In the genomic region with DNA sequence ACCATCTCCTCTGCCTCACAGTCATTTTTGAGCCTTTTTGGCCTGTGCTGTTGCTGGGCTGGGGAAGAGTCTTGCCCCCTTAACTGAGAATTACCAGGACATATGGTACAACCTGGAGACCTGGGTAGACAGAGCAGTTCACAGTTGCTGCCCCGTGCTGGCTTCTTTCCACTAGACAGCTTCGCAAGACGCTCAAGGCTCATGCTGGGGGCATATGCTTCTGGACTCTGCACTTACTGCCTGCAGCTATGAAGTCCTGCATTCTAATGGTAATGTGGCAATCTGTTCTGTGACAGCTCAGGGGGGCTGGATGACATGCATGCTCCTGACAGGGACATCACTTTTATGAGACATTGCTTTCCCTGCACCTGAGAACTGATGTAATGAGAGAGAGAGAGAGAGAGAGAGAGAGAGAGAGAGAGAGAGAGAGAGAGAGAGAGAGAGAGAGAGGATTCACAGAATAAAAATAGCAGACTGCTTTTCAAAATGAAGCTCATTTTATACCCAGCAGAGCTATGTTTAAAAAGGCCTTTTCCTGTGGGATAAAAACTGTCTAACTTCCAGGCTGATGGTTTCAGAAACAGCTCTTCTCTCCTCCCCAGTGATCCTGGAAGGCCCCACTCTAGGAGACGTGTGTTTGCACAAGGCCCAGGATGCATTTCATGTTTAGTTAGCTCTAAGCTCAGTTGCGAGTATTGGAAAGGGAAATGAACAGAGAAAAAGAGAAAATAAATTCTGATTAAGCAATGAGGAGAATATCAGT, we compare ENCODE assay signal across 13 mouse cellular contexts.
DNase-seq lines count a peak whose midpoint lies in the region; ATAC-seq and TF ChIP-seq lines count a peak whose summit lies in the region.
"Had no signal": no experiment of that assay in that cellular context is flagged by ENCODE, and none has a peak within 500 bp of the region (broad histone marks: within the 10 kb centered on the region; RNA-seq: fewer than 3 reads in every experiment).

No protein-coding gene starts in this region.

- no peak overlapping the region for H3K27ac ChIP-seq in cerebellum, adult 2 months (ENCODE audit: insufficient read depth, low read length)
- peak overlapping the region; percentile 8 for H3K27ac ChIP-seq in hindbrain, embryonic 11.5 days (ENCODE audit: low read depth, low read length)
- peak overlapping the region; percentile 44; the same call in 1 of the 2 replicates for H3K27ac ChIP-seq in midbrain, postnatal 0 days (ENCODE audit: low read depth, low read length)
- H3K27ac ChIP-seq: gastrocnemius, adult 2 months; limb, embryonic 12.5 days had no signal

- no peak overlapping the region for H3K4me2 ChIP-seq in hindbrain, embryonic 11.5 days (replicated peaks; ENCODE audit: low read depth, low read length)
- H3K4me2 ChIP-seq in midbrain, postnatal 0 days (ENCODE audit: low read depth, low read length, poor library complexity, severe bottlenecking), result no peak overlapping the region
- H3K4me2 ChIP-seq: limb, embryonic 12.5 days had no signal

- no peaks in the 10 kb centered on the region for H3K36me3 ChIP-seq in hindbrain, embryonic 11.5 days (ENCODE audit: control insufficient read depth, insufficient read depth, low read length)
- no peaks in the 10 kb centered on the region for H3K36me3 ChIP-seq in midbrain, postnatal 0 days (ENCODE audit: insufficient read depth, low read length)
- H3K36me3 ChIP-seq: limb, embryonic 12.5 days had no signal

- no peaks in the 10 kb centered on the region for H3K27me3 ChIP-seq in cerebellum, adult 2 months (ENCODE audit: control insufficient read depth, insufficient read depth, low read length)
- H3K27me3 ChIP-seq in hindbrain, embryonic 11.5 days (ENCODE audit: control insufficient read depth, insufficient read depth, low read length), result no peaks in the 10 kb centered on the region
- H3K27me3 ChIP-seq in midbrain, postnatal 0 days (ENCODE audit: insufficient read depth, low read length), result no peaks in the 10 kb centered on the region
- H3K27me3 ChIP-seq: limb, embryonic 12.5 days had no signal

- no peak for TF ChIP-seq CTCF in cerebellum, adult 2 months (IDR thresholded peaks at IDR 0.05; ENCODE audit: borderline replicate concordance, insufficient read depth, low read depth, low read length)
- no peak for TF ChIP-seq CTCF in midbrain, postnatal 0 days (IDR thresholded peaks at IDR 0.05)

- H3K4me3 ChIP-seq in cerebellum, adult 2 months (replicated peaks; ENCODE audit: insufficient read depth, low read depth, low read length), result no peak overlapping the region
- H3K4me3 ChIP-seq in hindbrain, embryonic 11.5 days (ENCODE audit: low read depth, low read length), result no peak overlapping the region
- no peak overlapping the region for H3K4me3 ChIP-seq in midbrain, postnatal 0 days (ENCODE audit: low read depth, low read length)
- H3K4me3 ChIP-seq: gastrocnemius, adult 2 months; limb, embryonic 12.5 days had no signal

- no peaks in the 10 kb centered on the region for H3K9me3 ChIP-seq in hindbrain, embryonic 11.5 days (ENCODE audit: control insufficient read depth, low read length)
- H3K9me3 ChIP-seq in midbrain, postnatal 0 days (ENCODE audit: low read length), result no peaks in the 10 kb centered on the region

- peaks cover 7% of the 10 kb centered on the region for H3K4me1 ChIP-seq in cerebellum, adult 2 months (ENCODE audit: control insufficient read depth, insufficient read depth, low read length)
- no peaks in the 10 kb centered on the region for H3K4me1 ChIP-seq in hindbrain, embryonic 11.5 days (replicated peaks; ENCODE audit: control insufficient read depth, insufficient read depth, low read length)
- peaks cover 4% of the 10 kb centered on the region; the same call in 1 of the 2 replicates for H3K4me1 ChIP-seq in midbrain, postnatal 0 days (ENCODE audit: insufficient read depth, low read length)
- H3K4me1 ChIP-seq: limb, embryonic 12.5 days had no signal

- 26% methylated on average over 5 of the region's 5 CpGs for WGBS in cerebellum, adult 2 months
- WGBS in hindbrain, embryonic 11.5 days, result 35% methylated on average over 5 of the region's 5 CpGs
- WGBS in midbrain, postnatal 0 days, result 22% methylated on average over 5 of the region's 5 CpGs

- ATAC-seq in hindbrain, embryonic 11.5 days (ENCODE audit: low FRiP score), result peak; percentile 60
- peak; percentile 58; the same call in 1 of the 2 replicates for ATAC-seq in midbrain, postnatal 0 days (ENCODE audit: low FRiP score)
- ATAC-seq in megakaryocyte-erythroid progenitor cell, adult 5-6 weeks (replicated peaks; ENCODE audit: low FRiP score, low TSS enrichment, poor library complexity, severe bottlenecking), result no peak
- ATAC-seq: lung, postnatal 0 days had no signal

- TF ChIP-seq POLR2A in cerebellum, adult 2 months (IDR thresholded peaks at IDR 0.05; ENCODE audit: borderline replicate concordance, insufficient read depth, low read length), result no peak

- intact Hi-C loops in left cerebral cortex, postnatal 25 days (cut with DNase I), result no loop called here

- H3K9ac ChIP-seq in hindbrain, embryonic 11.5 days (ENCODE audit: low read depth, low read length), result no peak overlapping the region
- H3K9ac ChIP-seq in midbrain, postnatal 0 days (replicated peaks; ENCODE audit: low read length, poor library complexity, severe bottlenecking), result no peak overlapping the region
- H3K9ac ChIP-seq: limb, embryonic 12.5 days had no signal

- DNase-seq in cerebellum, adult 2 months, result peak; percentile 84 to 93
- peak; percentile 47 for DNase-seq in embryo, embryonic 10.5 days (ENCODE audit: low spot score)
- DNase-seq in hindbrain, embryonic 11.5 days (ENCODE audit: low spot score), result peak; percentile 52
- DNase-seq in midbrain, postnatal 0 days (ENCODE audit: low spot score), result peak; percentile 88
- no peak for DNase-seq in left cerebral cortex, postnatal 25 days (ENCODE audit: low spot score in 2 of 2)
- no peak for DNase-seq in kidney, postnatal 4 days
- DNase-seq: gastrocnemius, adult 2 months; kidney, postnatal 36 days; spleen, adult 18-20 months; thymus, postnatal 36 days had no signal

Comparison
In these comparisons a context has a peak if more than half of its experiments do, and no peak if none do; other contexts are left out.
1. DNase-seq: peak in cerebellum, adult 2 months (2 of 2), embryo, embryonic 10.5 days (single experiment), hindbrain, embryonic 11.5 days (single experiment) and midbrain, postnatal 0 days (single experiment); none in left cerebral cortex, postnatal 25 days (0 of 2) and kidney, postnatal 4 days (0 of 2).